Mouse (Mus musculus): Measurements from ENCODE around the gene Trp53bp2.

The Trp53bp2 gene

DNA sequence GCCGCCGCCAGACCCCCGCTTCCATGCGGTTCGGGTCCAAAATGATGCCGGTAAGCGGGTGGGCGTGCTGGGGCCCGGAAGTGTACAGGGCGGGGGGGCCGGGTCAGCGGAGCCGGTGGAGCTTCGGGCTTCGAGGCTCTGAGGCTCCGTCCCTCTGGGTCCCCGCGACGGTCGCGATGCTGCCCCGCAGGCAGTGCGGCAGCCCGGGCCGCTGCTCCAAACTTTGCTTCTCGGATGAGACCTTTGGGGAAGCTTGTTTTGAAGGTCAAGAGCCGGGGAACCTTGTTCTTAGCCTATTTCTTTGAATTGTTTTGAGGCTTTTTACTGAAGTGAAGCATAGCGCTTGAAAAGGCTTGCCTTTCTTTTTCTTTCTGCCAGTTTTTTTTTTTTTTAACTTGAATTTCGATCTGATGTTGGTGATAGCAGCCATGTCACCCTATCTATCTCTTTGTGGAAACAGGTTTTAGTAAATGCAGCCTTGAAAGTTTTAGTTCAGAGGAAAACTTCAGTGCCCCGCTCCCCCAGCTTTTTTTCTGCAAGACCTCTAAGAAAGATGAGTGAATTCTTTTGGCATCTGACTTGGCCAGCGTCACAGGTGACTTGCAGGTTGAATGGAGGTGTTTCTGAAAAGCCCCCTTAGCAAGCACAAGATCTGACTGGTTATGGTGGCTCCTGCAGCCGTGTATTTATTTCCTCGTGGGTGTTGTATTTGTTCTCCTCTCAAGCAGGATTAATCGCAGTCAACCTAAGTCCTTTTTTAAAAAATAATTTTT, 615 bp downstream of the Trp53bp2 start:
- DNase-seq (ENCODE audit: low spot score): no peak

DNA sequence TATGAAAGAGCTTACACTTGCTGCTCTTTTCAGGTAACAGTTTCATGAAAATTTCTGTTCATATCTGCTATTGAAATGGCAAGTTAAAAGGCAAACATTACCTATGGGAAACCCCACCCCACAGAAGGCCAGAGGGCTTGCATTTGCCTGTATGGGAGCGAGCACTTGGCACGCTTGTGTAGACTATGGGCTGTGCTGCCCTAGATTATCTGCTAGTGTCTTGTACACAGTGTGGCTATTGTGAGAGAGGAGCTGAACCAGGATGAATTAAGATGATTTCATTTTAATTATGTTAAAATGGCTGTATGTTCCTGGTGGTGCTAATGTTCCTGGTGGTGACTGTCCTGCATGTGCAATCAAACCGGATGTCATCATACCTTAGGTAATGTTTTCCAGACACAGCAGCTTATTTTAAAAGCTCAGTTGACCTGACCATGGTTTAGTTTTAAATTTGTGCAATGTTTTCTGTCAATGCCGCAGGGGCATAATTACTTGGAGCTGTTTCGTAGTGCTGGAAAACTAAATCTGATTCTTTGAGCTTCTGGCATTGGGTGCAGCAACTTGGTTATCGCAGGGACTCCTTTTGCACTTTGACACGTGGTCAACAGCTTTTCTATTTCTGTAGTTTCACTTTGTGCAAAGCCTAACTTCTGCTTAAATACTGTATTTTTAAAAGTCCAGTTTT, 3.8 kb downstream of the Trp53bp2 start:
- DNase-seq (ENCODE audit: low spot score): no peak

DNA sequence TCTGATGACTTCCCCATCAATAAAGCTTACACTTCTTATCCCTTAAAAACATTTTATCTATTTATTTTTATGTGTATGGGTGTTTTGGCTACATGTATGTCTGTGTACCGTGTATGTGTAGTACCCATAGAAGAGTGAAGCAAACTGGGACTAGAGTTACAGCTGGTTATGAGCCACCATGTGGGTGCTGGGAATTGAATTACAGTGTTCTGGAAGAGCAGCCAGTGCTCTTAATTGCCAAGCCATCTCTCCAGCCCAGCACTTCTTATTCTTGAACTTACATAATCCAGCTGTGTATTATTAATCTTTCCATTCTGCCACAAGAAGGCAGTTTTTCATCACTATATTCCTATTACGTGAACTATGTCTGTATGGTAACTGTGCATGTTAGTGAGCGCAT, 10.5 kb downstream of the Trp53bp2 start:
- DNase-seq (ENCODE audit: low spot score): no peak

DNA sequence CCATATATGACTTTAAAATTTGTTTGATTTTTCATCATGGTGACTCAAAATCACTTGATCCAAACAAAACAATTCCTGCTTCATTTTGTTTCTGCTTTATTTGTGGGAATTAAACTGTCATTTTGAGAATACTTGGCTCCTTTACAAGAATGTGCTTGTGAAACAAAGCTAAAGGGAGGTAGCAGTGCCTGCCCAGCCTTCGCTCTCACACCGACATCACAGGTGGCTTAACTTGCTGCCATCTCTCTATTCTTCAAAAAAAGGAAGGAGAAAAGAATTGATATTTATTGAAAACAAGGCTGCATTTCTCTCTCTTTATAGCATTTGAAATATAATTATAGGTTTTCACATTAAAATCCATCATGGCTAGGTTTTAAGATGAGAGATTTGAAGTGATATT, 15.3 kb downstream of the Trp53bp2 start:
- no peak for DNase-seq (ENCODE audit: low spot score)

DNA sequence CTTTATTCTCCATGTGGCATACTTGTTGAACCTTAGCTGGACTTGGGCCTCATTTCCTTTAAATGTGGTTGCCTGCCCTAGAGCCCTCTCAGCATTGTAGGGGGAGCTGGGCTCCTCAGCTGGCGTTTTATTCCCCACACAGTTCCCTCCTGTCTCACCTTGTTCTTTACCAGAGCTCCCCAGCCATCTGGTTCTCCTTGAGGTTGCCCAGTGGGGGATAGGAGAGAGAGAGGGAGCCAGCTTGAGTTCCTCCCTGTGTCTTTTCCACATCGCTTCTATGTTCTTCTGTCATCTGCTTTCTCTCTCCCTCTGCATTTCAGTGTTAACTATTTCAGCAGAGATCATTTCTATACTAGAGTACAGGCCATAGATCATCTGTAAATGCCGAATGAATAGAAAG, 16.2 kb downstream of the Trp53bp2 start:
- no peak for DNase-seq (ENCODE audit: low spot score)

DNA sequence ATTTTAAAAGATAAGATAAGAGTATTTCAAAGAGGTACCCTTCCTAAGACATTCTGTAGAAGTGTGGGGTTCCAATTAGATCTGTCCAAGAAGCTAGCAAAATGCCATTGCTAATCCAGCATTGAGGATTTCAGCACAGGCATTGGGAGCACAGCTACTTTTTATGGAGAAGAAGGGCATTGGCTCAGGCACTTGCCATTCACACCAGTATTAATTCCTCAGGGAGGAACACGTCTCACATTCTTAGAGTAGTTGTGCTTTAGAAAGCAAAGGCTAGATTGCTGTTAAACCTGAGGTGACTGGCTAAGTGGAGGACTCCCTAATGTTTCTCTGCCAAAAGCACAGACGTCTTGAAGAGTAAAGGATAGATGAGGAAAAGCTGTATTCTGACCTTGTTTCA, 17.5 kb downstream of the Trp53bp2 start:
- DNase-seq (ENCODE audit: low spot score): no peak

DNA sequence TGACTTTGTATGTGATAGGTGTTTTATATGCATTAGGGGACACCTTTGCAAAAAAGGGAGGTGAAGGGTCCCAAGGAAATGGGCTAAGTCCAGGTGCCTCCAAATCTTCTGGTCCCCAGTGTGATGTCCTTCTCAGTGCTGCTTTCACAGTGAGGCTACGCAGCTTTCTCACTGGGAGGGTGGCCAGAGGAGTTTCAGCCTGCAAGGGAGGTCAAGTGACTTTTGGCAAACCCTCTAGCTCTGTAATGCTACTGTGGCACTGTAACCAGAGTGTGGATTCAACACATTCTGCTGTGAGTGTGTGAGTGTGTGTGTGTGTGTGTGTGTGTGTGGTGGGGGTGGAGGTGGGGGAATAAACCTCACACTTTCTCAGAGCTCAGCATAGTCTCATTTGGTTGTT, 18.5 kb downstream of the Trp53bp2 start:
- no peak for DNase-seq (ENCODE audit: low spot score)

DNA sequence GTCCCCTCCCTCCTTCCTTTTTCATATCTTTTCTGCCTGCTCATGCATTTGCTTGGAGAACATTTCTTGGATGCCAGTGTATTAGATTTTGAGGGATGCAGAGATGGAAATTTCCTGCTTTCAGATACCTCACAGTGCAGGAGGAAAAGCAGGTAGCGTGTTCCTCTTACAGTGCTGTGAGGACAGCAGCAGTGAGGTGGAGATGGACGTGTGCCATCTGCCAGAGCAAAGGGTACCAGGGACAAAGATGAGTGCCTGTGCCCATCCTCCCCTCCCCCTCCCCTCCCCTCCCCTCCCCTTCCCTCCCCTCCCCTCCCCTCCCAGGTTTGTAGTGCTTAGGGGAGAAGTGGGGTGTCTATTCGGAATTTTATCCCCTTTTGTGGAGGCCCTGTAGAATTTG, 20.9 kb downstream of the Trp53bp2 start:
- DNase-seq (ENCODE audit: low spot score): no peak

DNA sequence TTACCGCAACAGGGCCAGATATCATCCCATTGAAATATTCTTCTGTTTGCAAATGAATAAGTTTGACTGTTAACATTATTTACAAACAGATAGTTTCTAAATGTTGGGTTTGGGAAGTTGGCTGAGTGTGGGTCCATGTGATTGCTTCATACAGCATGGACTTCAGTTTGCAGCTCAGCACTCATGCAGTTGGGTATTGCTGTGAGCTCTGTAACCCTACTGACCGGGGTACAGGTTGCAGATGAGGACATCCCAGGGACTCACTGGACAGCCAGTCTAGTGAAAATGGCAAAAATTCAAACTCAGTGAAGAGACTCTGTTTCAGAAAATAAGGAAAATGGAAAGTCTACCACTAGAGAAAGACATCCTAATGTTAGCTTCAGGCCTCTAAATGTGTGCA, 21.7 kb downstream of the Trp53bp2 start:
- DNase-seq (ENCODE audit: low spot score): no peak

DNA sequence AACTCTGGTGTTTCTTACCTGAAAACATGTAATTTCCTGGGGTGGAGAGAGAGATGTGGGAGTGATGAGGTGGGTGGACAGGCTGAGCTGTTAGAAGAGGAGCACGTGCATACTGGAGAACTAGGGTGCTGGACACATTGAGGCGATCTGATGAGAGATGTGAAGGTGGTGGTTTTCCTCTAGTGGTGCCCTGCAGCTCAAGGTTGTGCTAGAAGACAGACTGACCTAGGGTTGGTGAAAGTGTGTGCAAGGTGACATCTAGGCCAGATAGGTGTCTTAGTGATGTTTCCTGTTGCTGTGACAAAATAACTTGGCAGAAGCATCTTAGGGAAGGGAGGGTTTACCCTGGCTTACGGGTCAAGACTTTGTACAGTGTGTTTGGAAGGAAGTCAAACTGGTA, 23.1 kb downstream of the Trp53bp2 start:
- DNase-seq (ENCODE audit: low spot score): no peak

DNA sequence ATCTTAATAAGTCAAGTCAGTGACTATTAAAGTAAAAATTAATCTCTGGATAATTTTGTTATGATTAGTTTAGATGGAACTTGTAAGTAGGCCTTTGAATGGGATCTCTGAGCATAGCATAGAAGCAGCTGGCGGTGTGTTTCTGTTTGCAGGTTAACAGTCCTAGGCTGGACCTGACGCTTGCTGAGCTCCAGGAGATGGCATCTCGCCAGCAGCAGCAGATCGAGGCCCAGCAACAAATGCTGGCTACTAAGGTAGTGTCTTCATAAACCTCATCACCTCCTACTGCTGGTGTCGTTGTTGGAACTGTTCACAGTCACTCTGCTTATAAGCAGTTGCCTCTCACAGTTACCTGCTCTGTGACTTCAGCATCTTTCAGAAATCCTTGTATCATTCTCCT, 27.8 kb downstream of the Trp53bp2 start:
- DNase-seq (ENCODE audit: low spot score): no peak

DNA sequence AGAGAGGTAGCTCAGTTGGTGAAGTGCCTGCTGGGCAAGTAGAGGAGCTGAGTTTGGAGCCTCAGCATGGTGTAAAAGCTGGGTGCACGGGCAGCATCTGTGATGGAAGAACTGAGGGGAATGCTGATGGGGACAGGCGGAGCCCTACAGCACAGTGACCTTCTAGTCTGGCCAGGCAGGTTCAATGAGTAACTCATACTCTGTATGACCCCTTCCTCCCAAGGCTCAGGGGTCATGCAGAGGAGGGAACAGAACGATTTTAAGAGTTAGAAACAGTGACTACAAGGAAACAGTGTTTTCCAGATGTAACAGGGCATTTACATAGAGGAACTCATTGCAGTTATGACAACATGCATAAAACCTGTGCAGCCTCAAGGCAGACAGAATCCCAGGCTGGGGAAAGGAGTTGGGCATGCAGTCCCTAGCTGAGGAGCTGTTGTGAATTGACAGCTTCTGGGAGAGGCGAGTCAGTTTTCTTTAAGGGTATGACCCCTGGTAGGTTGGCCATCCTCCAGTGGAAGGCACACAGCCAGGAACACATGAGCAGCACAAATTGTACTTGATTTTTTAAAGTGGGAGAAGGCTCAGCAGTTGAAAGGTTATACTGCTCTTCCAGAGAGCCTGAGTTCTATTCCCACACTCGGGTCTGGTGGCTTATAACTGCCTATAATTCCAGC, 30.7 kb downstream of the Trp53bp2 start:
- DNase-seq (ENCODE audit: low spot score): no peak

DNA sequence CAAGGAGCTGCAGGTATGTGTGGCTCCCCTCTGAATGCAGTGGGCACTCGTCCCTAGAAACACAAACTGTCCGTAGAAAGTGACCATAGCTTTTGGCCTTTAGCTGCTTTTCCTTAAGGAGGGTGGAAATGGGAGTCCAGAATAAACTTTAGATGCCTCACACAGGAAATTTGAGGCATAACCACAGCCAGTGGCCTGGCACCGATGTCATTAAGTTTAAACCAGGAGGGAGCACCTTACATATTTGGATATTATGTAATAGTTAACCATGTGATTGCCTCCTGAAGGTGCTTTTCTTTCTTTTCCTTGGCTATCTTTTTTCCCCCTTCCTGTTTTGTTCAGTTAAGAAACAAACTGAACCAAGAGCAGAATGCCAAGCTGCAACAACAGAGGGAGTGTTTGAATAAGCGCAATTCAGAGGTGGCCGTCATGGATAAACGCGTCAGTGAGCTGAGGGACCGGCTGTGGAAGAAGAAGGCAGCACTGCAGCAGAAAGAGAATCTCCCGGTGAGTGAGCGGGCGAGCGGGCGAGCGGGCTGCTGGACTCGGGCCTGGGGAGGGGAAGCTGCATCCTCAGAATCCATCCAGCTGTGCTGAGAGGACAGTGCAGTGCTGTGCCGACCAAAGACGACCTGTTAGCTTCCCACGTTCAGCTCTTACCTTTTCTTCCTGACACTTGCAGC, 33.0 kb downstream of the Trp53bp2 start:
- no peak for DNase-seq (ENCODE audit: low spot score)

DNA sequence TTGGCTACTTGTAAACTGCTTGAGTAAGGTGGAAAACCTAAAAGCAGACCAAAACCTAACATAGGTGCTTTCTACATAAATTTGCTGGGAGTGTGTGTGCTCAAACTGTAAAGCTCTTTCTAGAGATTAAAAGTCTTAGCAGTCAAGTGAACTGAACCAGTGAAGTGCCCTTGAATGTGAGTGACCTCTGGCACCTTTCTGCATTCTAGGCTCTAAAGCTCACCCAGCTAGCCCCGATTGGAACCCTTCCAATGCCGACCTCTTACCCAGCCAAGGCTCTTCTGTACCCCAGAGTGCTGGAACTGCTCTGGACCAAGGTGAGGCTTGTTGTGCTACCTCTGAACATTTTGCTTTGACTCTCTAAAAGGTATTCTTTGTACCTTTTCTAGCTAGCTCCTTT, 35.1 kb downstream of the Trp53bp2 start:
- no peak for DNase-seq (ENCODE audit: low spot score)

DNA sequence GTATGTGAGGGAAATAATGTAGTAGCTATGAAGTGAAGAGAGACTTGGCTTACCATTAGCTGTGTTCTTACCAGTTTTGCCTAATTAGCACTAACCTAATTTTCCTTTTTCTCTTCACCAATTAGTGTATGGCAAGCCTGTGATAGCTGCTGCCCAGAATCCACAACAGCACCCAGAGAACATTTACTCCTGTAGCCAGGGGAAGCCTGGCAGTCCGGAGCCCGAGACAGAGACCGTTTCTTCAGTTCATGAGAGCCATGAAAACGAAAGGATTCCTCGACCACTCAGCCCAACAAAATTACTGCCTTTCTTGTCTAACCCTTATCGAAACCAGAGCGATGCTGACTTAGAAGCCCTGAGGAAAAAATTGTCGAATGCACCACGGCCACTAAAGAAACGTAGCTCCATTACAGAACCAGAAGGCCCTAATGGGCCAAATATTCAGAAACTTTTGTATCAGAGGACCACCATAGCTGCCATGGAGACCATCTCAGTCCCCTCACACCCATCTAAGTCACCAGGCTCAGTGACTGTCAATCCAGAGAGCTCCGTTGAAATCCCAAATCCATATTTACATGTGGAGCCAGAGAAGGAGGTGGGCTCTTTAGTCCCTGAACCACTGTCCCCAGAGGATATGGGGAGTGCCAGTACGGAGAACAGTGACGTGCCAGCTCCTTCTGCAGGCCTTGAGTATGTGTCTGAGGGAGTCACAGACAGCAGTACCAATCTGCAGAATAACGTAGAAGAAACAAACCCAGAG, 39.5 kb downstream of the Trp53bp2 start:
- no peak for DNase-seq (ENCODE audit: low spot score)

DNA sequence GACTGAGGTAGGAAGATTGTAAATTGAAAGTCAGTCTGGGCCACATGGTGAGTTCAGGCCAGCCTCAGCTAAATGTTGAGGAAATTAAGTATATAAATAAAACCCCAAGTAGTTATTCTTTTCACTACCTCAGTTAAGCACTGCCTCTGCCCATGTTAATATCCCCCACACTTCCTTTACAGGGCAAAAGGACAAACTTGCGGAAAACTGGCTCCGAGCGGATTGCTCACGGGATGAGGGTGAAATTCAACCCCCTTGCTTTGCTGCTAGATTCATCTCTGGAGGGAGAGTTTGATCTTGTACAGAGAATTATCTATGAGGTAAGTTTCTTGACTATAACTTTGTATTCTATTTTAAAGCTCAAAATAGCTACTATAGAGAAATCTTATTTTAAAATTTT, 43.5 kb downstream of the Trp53bp2 start:
- DNase-seq (ENCODE audit: low spot score): no peak

DNA sequence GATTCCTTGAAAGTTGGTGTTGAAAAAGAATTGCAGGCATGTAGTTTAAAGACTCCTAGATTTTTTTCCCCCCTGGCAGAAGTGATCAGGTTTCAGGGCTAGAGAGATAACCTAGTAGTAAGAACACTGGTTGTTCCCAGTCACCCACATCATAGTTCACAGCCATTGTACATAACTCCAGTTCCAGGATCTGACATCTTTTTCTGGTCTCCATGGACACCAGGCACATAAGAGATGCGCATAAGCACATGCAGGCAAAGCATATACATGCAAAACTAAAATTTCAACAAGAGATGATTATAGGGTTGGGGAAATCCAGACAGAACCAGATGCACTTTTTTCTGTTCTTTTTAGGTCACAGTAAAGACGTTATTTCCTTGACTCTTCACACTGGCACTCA, 46.1 kb downstream of the Trp53bp2 start:
- no peak for DNase-seq (ENCODE audit: low spot score)

DNA sequence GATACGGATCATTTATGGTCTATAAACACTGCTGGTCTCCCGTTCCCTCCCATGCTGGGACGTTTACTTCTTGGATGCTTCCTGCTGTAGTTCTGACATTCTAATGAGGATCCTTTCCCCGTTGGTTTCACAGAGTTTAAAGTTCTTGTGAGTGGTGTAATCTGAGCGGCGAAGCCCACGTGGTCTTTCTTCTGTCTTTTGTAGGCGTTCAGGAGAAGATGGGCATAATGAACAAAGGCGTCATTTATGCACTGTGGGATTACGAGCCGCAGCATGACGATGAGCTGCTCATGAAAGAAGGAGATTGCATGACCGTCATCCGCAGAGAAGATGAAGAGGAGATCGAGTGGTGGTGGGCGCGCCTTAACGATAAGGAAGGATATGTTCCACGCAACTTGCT, 49.6 kb downstream of the Trp53bp2 start:
- no peak for DNase-seq (ENCODE audit: low spot score)

DNA sequence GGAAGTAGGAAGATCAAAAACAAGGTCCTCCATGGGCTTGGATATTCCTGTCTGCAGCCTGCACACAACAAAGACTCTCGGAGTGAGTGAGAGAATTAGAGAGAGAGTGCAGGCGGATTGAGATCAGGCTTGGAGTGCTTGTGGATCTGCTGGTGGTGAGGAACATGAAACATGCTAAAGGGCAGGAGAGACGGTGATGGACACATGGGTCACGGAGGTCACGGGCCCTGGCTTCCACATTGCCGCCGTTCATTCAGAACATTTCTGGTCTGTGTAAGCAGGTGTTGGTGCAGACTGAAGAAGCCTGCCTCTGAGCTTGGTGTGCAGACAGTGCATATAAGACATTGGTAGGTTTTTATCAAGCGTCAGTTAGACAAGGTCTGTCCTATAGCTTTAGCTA, 50.5 kb downstream of the Trp53bp2 start:
- DNase-seq (ENCODE audit: low spot score): no peak

DNA sequence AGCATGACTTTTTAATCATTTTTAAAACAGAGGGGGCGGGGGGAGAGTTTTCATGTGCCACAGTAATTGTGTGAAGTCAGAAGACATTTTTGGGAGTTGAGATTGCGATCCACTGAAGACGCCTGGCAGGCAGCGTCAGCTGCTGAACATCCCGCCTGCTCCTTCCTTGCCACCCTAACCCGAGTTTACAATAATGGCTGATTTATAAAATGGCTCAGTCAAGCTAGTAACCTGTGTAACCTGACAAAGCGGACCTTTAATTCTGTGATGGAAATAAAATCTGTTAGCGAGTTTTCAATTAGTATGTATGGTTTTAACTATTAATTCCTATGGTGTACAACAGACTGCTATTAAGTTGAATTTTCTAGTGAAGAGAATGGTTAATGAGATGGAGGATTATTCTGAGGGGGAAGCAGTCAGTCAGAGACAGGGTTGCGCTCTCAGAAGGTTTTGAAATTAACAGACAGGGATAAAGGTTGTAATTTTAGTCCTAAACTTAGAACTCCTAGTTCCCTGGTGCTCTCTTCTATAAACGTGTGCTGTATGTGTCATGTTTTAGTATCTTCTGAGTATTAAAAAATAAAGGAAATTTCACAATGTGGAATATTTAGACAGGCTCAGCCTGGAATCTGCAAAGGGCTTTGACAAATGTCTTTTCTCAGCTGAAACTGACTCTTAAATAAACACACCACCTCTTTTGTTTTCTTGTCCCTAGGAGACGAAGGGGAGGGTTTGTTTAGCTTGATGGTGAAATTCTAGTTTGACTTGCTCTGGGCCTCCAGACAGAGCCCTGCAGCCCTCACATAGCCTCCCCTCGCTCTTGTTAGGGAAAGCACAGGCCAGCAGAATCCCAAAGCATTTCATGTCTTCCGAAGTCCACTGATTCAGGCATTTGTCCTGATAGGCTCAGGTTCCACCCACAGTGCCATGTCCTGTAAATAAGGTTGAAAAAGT, 51.6 kb downstream of the Trp53bp2 start:
- no peak for DNase-seq (ENCODE audit: low spot score)

DNA sequence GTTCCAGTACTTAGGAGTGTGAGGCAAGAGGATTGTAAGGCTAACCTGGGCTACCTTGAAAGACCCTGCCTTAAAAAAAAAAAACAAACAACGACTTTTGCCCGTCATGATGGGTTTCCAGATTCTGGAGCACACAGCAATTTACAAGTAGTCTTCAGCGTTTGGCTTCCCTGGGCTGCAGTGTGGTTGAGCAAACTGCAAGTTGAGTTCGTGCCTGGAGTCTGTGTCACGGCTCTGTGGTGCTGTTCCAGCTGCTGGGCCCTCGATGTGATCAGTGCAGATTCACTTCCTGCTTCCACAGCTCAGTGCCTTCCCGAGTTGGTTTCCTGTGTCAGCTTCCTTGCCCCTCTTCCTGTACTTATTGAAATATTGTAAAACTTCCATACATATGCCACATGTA, 52.3 kb downstream of the Trp53bp2 start:
- no peak for DNase-seq (ENCODE audit: low spot score)
